Mouse (Mus musculus) liver, embryonic 12.5 days (tissue): ENCODE measurements around the gene Adamts13. TPM values are rescaled to one million over a fixed set of nuclear protein-coding genes. Genes with fewer than 3 reads are reported as not detected.

Source experiments
- ATAC-seq: fragments of 200-750 bp; cut with Nextera tagmentation; 2 replicates; pipeline ENCODE4 v1.8.0; 2017; ENCODE audit warnings: moderate number of reproducible peaks, mild to moderate bottlenecking, moderate library complexity
- H3K27ac ChIP-seq: fragments of 300-500 bp; sonication (generic); 2 replicates; pipeline ENCODE4 v1.5.1; 2016; ENCODE audit warnings: mild to moderate bottlenecking
- H3K27me3 ChIP-seq: fragments of 300-500 bp; sonication (generic); replicated peaks from 2 replicates; pipeline ENCODE4 v1.6.1; 2016; ENCODE audit warnings: mild to moderate bottlenecking, moderate library complexity
- H3K36me3 ChIP-seq: fragments of 300-500 bp; sonication (generic); 2 replicates; pipeline ENCODE4 v1.6.1; 2016; ENCODE audit warnings: mild to moderate bottlenecking, moderate library complexity
- H3K4me1 ChIP-seq: fragments of 300-500 bp; sonication (generic); 2 replicates; pipeline ENCODE4 v1.6.1; 2016
- H3K4me2 ChIP-seq: fragments of 300-500 bp; sonication (generic); 2 replicates; pipeline ENCODE4 v1.6.1; 2016; ENCODE audit warnings: mild to moderate bottlenecking, moderate library complexity
- H3K4me3 ChIP-seq: fragments of 300-500 bp; sonication (generic); 2 replicates; pipeline ENCODE4 v1.5.1; 2016; ENCODE audit warnings: mild to moderate bottlenecking, moderate library complexity
- H3K9ac ChIP-seq: fragments of 300-500 bp; sonication (generic); 2 replicates; pipeline ENCODE4 v1.6.1; 2016; ENCODE audit warnings: mild to moderate bottlenecking, moderate library complexity
- H3K9me3 ChIP-seq: fragments of 300-500 bp; sonication (generic); replicated peaks from 2 replicates; pipeline ENCODE4 v1.6.1; 2016; ENCODE audit warnings: mild to moderate bottlenecking, moderate library complexity
- WGBS: fragments of 180-500 bp; shearing (Covaris S2); methylation state at CpG from one replicate; pipeline ENCODE4 v1.1.7; 2016; ENCODE audit not compliant: insufficient replicate concordance; 5-methylcytosine and 5-hydroxymethylcytosine counted together
- polyA plus RNA-seq: library from polyadenylated mRNA; unstranded; fragments of >200 nt; fragmentation: Nextera tagmentation; extraction: Ambion mirVana; gene quantifications from 2 replicates; pipeline ENCODE4 v1.2.1, GENCODE M21; 2016

The Adamts13 gene
- polyA plus RNA-seq, 1 experiment from 2014 or later: 1.1 TPM

DNA sequence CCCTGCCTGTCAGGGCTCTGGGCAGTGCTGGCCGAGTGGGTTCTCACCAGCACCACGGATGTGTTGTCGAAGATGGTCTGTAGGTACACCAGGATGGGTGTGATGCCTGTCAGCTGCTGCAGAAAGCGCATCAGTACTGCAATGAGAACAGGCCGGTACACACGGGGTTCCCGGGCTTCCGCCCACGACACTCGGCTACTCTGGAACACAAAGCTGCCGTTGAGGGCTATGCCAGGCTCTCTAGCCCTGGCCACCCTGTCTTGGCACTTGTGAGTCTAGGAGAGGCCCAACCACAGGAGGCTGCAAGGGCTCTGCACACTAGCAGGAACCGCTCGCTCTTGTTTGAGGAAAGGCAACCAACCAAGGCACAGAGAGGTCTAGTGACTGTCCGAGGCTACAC lies 50.9 kb downstream of the Adamts13 start:
- Histone ChIP-seq H3K36me3 (peaks cover 7% of the 10 kb centered on the region; the same call in 1 of the 2 replicates), H3K4me3 (no peak overlapping the region), H3K4me2 (no peak overlapping the region), H3K27ac (no peak overlapping the region), H3K4me1 (peaks cover 9% of the 10 kb centered on the region), H3K9ac (no peak overlapping the region), H3K27me3 (peaks cover 40% of the 10 kb centered on the region), H3K9me3 (no peaks in the 10 kb centered on the region)
- ATAC-seq: no peak
- 77% methylated on average over 14 of the region's 14 CpGs for WGBS

DNA sequence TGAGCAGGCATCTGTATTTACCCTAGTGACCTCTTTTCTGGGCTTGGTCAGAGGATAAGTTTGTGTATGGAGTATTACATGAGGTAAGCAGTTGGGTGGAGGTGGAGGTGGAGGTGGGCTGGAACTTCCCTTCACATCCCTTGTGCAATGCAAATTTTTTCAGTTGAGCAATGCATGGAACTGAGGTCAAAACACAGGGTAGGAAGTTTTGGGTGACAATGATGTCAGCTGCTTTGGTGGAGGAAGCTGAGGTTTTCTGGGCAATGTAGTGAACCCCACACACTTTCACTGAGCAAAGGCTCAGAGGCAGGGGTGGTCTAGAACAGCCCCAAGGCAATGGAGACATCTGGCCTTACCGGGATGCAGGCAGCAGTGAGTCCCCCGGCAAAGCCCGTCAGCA lies 52.3 kb downstream of the Adamts13 start:
- ATAC-seq: no peak
- Histone ChIP-seq H3K9ac (no peak overlapping the region), H3K4me3 (no peak overlapping the region), H3K36me3 (no peaks in the 10 kb centered on the region), H3K4me1 (peaks cover 9% of the 10 kb centered on the region), H3K4me2 (no peak overlapping the region), H3K27me3 (peaks cover 46% of the 10 kb centered on the region), H3K9me3 (no peaks in the 10 kb centered on the region), H3K27ac (no peak overlapping the region)
- 73% methylated on average over 3 of the region's 3 CpGs for WGBS

- Histone ChIP-seq H3K27me3 (peaks cover 46% of the 10 kb centered on the region), H3K36me3 (no peaks in the 10 kb centered on the region), H3K4me3 (no peak overlapping the region), H3K4me2 (no peak overlapping the region), H3K9me3 (no peaks in the 10 kb centered on the region), H3K4me1 (peaks cover 9% of the 10 kb centered on the region), H3K27ac (no peak overlapping the region), H3K9ac (no peak overlapping the region)
- WGBS: 78% methylated on average over 3 of the region's 3 CpGs
- ATAC-seq: no peak
Observed at GRCm38 (mm10) chr2:27026332-27026731, 53.1 kb downstream of the Adamts13 start.

GRCm38 (mm10) chr2:27026857-27027617 lies 53.8 kb downstream of the Adamts13 start:
- peaks cover 46% of the 10 kb centered on the region for H3K27me3 ChIP-seq
- no peaks in the 10 kb centered on the region for H3K36me3 ChIP-seq
- no peaks in the 10 kb centered on the region for H3K9me3 ChIP-seq
- H3K4me2 ChIP-seq: no peak overlapping the region
- H3K27ac ChIP-seq: no peak overlapping the region
- H3K4me3 ChIP-seq: no peak overlapping the region
- 37% methylated on average over 10 of the region's 10 CpGs for WGBS
- no peak overlapping the region for H3K9ac ChIP-seq
- no peak for ATAC-seq
- H3K4me1 ChIP-seq: peaks cover 9% of the 10 kb centered on the region

GRCm38 (mm10) chr2:27027618-27028436 lies 54.6 kb downstream of the Adamts13 start, which contains the start of gene Slc2a6:
Gene Slc2a6, minus strand, starts transcription at chr2:27027998.
- peak within 1 kb of the TSS; percentile 53 for H3K4me2 ChIP-seq
- H3K36me3 ChIP-seq: no peaks in the 10 kb centered on the region
- ATAC-seq: peak; percentile 91
- no peak within 1 kb of the TSS; the same call in 1 of the 2 replicates for H3K4me3 ChIP-seq
- H3K27ac ChIP-seq: no peak within 1 kb of the TSS
- peaks cover 9% of the 10 kb centered on the region for H3K4me1 ChIP-seq
- 3% methylated on average over 38 of the region's 38 CpGs for WGBS
- peaks cover 46% of the 10 kb centered on the region for H3K27me3 ChIP-seq
- H3K9me3 ChIP-seq: no peaks in the 10 kb centered on the region
- H3K9ac ChIP-seq: 0 out of 2 replicates have a peak within 1 kb of the TSS, but pooled peaks have one; percentile 25

GRCm38 (mm10) chr2:27028437-27029015 lies 55.3 kb downstream of the Adamts13 start:
- H3K4me3 ChIP-seq: no peak overlapping the region
- WGBS: 28% methylated on average over 4 of the region's 4 CpGs
- peak overlapping the region; percentile 53 for H3K4me2 ChIP-seq
- H3K9me3 ChIP-seq: no peaks in the 10 kb centered on the region
- H3K27me3 ChIP-seq: peaks cover 46% of the 10 kb centered on the region
- H3K36me3 ChIP-seq: no peaks in the 10 kb centered on the region
- H3K9ac ChIP-seq: 0 out of 2 replicates have a peak overlapping the region, but pooled peaks have one; percentile 25
- H3K4me1 ChIP-seq: peaks cover 9% of the 10 kb centered on the region
- no peak overlapping the region for H3K27ac ChIP-seq
- no peak for ATAC-seq

- WGBS: 64% methylated on average over 2 of the region's 2 CpGs
- H3K9ac ChIP-seq: no peak overlapping the region
- H3K27ac ChIP-seq: no peak overlapping the region
- H3K9me3 ChIP-seq: no peaks in the 10 kb centered on the region
- peaks cover 21% of the 10 kb centered on the region; the same call in 1 of the 2 replicates for H3K27me3 ChIP-seq
- ATAC-seq: no peak
- H3K4me2 ChIP-seq: no peak overlapping the region
- H3K4me3 ChIP-seq: no peak overlapping the region
- no peaks in the 10 kb centered on the region for H3K36me3 ChIP-seq
- peaks cover 16% of the 10 kb centered on the region for H3K4me1 ChIP-seq
Observed at GRCm38 (mm10) chr2:27032361-27032760, 59.1 kb downstream of the Adamts13 start.

DNA sequence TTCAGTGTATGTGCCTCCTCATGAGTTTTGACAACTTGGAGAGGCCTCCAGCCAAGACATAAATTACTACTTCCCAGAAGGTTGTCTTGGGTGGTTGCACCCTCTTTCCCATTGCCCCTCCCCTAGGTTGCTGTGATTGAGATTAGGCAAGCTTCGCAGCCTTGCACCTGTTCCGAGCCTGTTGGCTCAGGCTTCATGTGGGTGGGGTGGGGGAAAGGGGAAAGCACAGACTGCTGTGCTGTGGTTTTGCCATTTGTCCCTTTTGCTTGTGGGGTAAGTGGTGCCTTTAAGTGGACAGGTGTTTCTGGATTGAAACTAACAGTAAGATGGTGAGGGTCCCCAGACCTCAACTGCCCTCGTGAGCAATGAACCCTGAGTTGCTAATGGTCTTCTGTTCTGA lies 62.8 kb downstream of the Adamts13 start:
- ATAC-seq: no peak
- H3K4me2 ChIP-seq: no peak overlapping the region
- 51% methylated on average over 3 of the region's 3 CpGs for WGBS
- peaks cover 7% of the 10 kb centered on the region; the same call in 1 of the 2 replicates for H3K4me1 ChIP-seq
- H3K4me3 ChIP-seq: no peak overlapping the region
- no peak overlapping the region for H3K9ac ChIP-seq
- no peak overlapping the region for H3K27ac ChIP-seq
- no peaks in the 10 kb centered on the region for H3K9me3 ChIP-seq
- H3K36me3 ChIP-seq: no peaks in the 10 kb centered on the region
- H3K27me3 ChIP-seq: peaks cover 4% of the 10 kb centered on the region; the same call in 1 of the 2 replicates

DNA sequence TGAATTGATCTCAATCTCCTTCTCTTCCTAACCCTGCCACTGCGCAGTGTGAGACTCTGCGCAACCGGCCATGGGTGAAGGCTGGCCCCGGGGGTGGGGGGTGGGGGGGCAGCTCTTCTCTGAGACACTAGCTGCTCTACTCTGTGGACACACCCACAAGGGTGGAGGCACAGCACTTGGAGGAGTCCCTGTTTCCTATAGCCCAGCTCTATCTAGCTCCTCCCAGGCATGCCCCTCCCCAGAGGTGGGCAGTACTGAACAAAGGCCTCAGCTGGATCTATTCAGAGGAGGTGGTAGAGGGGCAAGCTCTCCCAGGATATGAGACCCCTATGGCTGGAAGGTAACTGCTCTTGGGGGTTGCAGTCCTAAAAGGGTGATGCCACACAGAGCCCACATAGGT lies 63.8 kb downstream of the Adamts13 start:
- Histone ChIP-seq H3K9me3 (no peaks in the 10 kb centered on the region), H3K27ac (no peak overlapping the region), H3K9ac (no peak overlapping the region), H3K4me3 (no peak overlapping the region), H3K36me3 (no peaks in the 10 kb centered on the region), H3K4me2 (no peak overlapping the region), H3K27me3 (peaks cover 4% of the 10 kb centered on the region; the same call in 1 of the 2 replicates), H3K4me1 (peaks cover 7% of the 10 kb centered on the region; the same call in 1 of the 2 replicates)
- WGBS: 59% methylated on average over 4 of the region's 4 CpGs
- ATAC-seq: peak; percentile 48; the same call in 1 of the 2 replicates

GRCm38 (mm10) chr2:27038596-27038995 lies 65.4 kb downstream of the Adamts13 start:
- Histone ChIP-seq H3K27me3 (peaks cover 4% of the 10 kb centered on the region; the same call in 1 of the 2 replicates), H3K9me3 (no peaks in the 10 kb centered on the region), H3K36me3 (no peaks in the 10 kb centered on the region), H3K4me3 (no peak overlapping the region), H3K27ac (no peak overlapping the region), H3K4me2 (no peak overlapping the region), H3K9ac (no peak overlapping the region), H3K4me1 (peaks cover 7% of the 10 kb centered on the region; the same call in 1 of the 2 replicates)
- no peak for ATAC-seq
- WGBS: 3% methylated on average over 3 of the region's 3 CpGs

DNA sequence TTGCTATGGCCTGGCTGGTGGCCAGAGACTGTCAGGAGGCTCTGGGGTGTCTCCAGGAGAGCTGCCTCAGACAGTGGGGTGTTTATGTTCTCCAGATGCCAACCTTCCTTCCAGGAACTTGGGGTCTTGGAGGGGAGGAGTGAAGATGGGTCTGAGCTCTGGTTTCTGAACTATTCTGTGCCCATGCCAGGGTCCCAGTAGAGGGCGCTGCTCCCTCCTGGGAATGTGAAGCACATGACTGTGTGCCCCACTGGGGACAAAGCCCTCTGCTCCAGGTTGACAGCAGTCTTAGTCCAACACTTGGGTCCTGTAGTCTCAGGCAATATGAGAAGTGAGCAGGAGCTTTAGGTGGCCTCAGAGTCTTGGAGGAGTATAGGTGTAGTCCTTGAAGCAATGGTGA lies 66.1 kb downstream of the Adamts13 start:
- 0% methylated on average over 1 of the region's 1 CpGs for WGBS
- Histone ChIP-seq H3K27me3 (peaks cover 4% of the 10 kb centered on the region; the same call in 1 of the 2 replicates), H3K4me1 (peaks cover 7% of the 10 kb centered on the region; the same call in 1 of the 2 replicates), H3K9ac (no peak overlapping the region), H3K9me3 (no peaks in the 10 kb centered on the region), H3K4me2 (no peak overlapping the region), H3K27ac (no peak overlapping the region), H3K4me3 (no peak overlapping the region), H3K36me3 (no peaks in the 10 kb centered on the region)
- ATAC-seq: no peak
